Mouse (Mus musculus) heart, postnatal 10 days (tissue): ENCODE data around the gene Acer1. TPM values are rescaled to one million over a fixed set of nuclear protein-coding genes. Genes with fewer than 3 reads are reported as not detected.

Experiments used
- DNase-seq, 2 experiments: peaks; one replicate each; pipeline ENCODE4 v3.0.0; 2021
- intact Hi-C: fragments of 180-260 bp; cut with DNase I; formaldehyde crosslinking; loops from one replicate; pipeline ENCODE4 v1.15.1; 2025
- total RNA-seq, 2 experiments: library from RNA; stranded (reverse); gene quantifications; 2 replicates each; pipeline ENCODE4 v1.2.3; 2021

Acer1 gene
- total RNA-seq, 2 experiments from 2014 or later: not detected

- intact Hi-C loops: loop anchor here (2.0 to 10.0 kb wide), 2 partner anchors 255 to 287 kb away; partner anchors contain the start of genes Gpr108 and Trip10
- peak; percentile 97 to 98 for DNase-seq
Measured at GRCm38 (mm10) chr17:56990115-56990746, 8.3 kb upstream of the Acer1 start, which contains the start of gene Clpp. Gene Clpp (plus strand): TSS chr17:56990305.

- intact Hi-C loops: loop anchor here (2.0 to 10.0 kb wide), 3 partner anchors 57 to 287 kb away; partner anchors contain the start of genes Gpr108 and Trip10
- DNase-seq: no peak
Measured at GRCm38 (mm10) chr17:56989467-56990114, 7.7 kb upstream of the Acer1 start.

GRCm38 (mm10) chr17:56988921-56989430 lies 7.0 kb upstream of the Acer1 start:
- intact Hi-C loops: loop anchor here (5.0 kb wide), 1 partner anchor 57 kb away; no protein-coding TSS in a partner anchor
- DNase-seq: no peak

- DNase-seq: no peak
- intact Hi-C loops: loop anchor here (5.0 kb wide), 1 partner anchor 56 kb away; no protein-coding TSS in a partner anchor
Measured at GRCm38 (mm10) chr17:56988441-56988840, 6.5 kb upstream of the Acer1 start.

GRCm38 (mm10) chr17:56986105-56986805 lies 4.3 kb upstream of the Acer1 start:
- intact Hi-C loops: loop anchor here (5.0 kb wide), 1 partner anchor 54 kb away; no protein-coding TSS in a partner anchor
- DNase-seq: no peak

- DNase-seq: no peak
- intact Hi-C loops: loop anchor here (5.0 kb wide), 1 partner anchor 53 kb away; no protein-coding TSS in a partner anchor
Measured at GRCm38 (mm10) chr17:56985656-56986055, 3.7 kb upstream of the Acer1 start.

GRCm38 (mm10) chr17:56984886-56985285 lies 3.0 kb upstream of the Acer1 start:
- intact Hi-C loops: loop anchor here (5.0 kb wide), 1 partner anchor 53 kb away; no protein-coding TSS in a partner anchor
- no peak for DNase-seq

GRCm38 (mm10) chr17:56981049-56981448 lies 877 bp downstream of the Acer1 start:
- intact Hi-C loops: no loop called here
- DNase-seq: no peak

- intact Hi-C loops: no loop called here
- DNase-seq: no peak
Measured at GRCm38 (mm10) chr17:56979524-56979923, 2.4 kb downstream of the Acer1 start.

- intact Hi-C loops: no loop called here
- no peak for DNase-seq
Measured at GRCm38 (mm10) chr17:56976531-56977390, 5.2 kb downstream of the Acer1 start.

GRCm38 (mm10) chr17:56975391-56975790 lies 6.5 kb downstream of the Acer1 start:
- no peak for DNase-seq
- intact Hi-C loops: no loop called here

- intact Hi-C loops: no loop called here
- no peak for DNase-seq
Measured at GRCm38 (mm10) chr17:56974708-56975240, 7.2 kb downstream of the Acer1 start.

GRCm38 (mm10) chr17:56973956-56974707 lies 7.8 kb downstream of the Acer1 start:
- intact Hi-C loops: no loop called here
- no peak for DNase-seq

- intact Hi-C loops: no loop called here
- no peak for DNase-seq
Measured at GRCm38 (mm10) chr17:56970081-56970480, 11.8 kb downstream of the Acer1 start.

GRCm38 (mm10) chr17:56969321-56969720 lies 12.6 kb downstream of the Acer1 start:
- no peak for DNase-seq
- intact Hi-C loops: no loop called here

- intact Hi-C loops: no loop called here
Measured at GRCm38 (mm10) chr17:56963646-56964045, 18.3 kb downstream of the Acer1 start.

GRCm38 (mm10) chr17:56962642-56963405 lies 19.1 kb downstream of the Acer1 start:
- intact Hi-C loops: no loop called here
- DNase-seq: no peak

More at GRCm38 (mm10) chr17:56963646-56964045, 18.3 kb downstream of the Acer1 start:
- DNase-seq: no peak

GRCm38 (mm10) chr17:56961880-56962279 lies 20.0 kb downstream of the Acer1 start:
- intact Hi-C loops: no loop called here
- no peak for DNase-seq
